In the genomic region with DNA sequence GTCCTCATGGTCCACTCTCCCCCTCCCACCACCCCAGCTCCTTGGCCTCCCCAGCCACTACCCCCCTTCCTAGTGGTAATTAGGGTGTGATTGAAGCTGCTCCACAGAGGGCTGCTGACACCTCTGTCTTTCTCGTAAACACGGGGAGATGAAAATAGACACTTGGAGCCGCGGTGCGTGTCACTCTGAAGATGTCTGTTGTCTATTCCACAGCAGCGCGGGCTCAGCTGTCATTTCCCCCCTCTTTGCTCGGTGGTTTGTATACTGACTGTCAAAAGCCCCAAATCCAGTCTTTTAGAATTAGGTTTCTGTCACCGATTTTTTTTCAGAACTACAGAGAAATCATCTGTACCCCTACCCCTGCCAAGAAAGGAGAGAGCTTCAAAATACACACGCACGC, we compare ENCODE assay signal across 24 mouse cellular contexts. TPM values are rescaled to one million over a fixed set of nuclear protein-coding genes. Genes with fewer than 3 reads are reported as not detected.
DNase-seq lines count a peak whose midpoint lies in the region; ATAC-seq and TF ChIP-seq lines count a peak whose summit lies in the region.
"Had no signal": no experiment of that assay in that cellular context is flagged by ENCODE, and none has a peak within 500 bp of the region (broad histone marks: within the 10 kb centered on the region; RNA-seq: fewer than 3 reads in every experiment).

No protein-coding gene starts in this region.

- no peaks in the 10 kb centered on the region for H3K9me3 ChIP-seq in liver, embryonic 11.5 days (ENCODE audit: control insufficient read depth, low read length)
- no peaks in the 10 kb centered on the region for H3K9me3 ChIP-seq in neural tube, embryonic 13.5 days
- H3K9me3 ChIP-seq in neural tube, embryonic 15.5 days (replicated peaks): no peaks in the 10 kb centered on the region
- H3K9me3 ChIP-seq in forebrain, embryonic 14.5 days (replicated peaks; ENCODE audit: control insufficient read depth, low read length): no peaks in the 10 kb centered on the region
- H3K9me3 ChIP-seq: hindbrain, embryonic 15.5 days; intestine, embryonic 15.5 days; megakaryocyte, embryonic 14.5 days had no signal

- TF ChIP-seq POLR2A in liver, adult 2 months (IDR thresholded peaks at IDR 0.05; ENCODE audit: extremely low read depth, insufficient read depth, low read length): no peak

- H3K27me3 ChIP-seq in liver, adult 2 months (ENCODE audit: control insufficient read depth, insufficient read depth, low read length): no peaks in the 10 kb centered on the region
- H3K27me3 ChIP-seq in liver, embryonic 11.5 days (replicated peaks; ENCODE audit: control insufficient read depth, insufficient read depth, low read length): no peaks in the 10 kb centered on the region
- H3K27me3 ChIP-seq in neural tube, embryonic 13.5 days: peaks cover 99% of the 10 kb centered on the region
- H3K27me3 ChIP-seq in neural tube, embryonic 15.5 days (replicated peaks): peaks cover 88% of the 10 kb centered on the region
- H3K27me3 ChIP-seq in forebrain, embryonic 14.5 days (replicated peaks; ENCODE audit: control insufficient read depth, insufficient read depth, low read length): peaks cover 33% of the 10 kb centered on the region

- ATAC-seq in liver, embryonic 11.5 days (replicated peaks; ENCODE audit: low FRiP score): no peak
- no peak for ATAC-seq in neural tube, embryonic 13.5 days (ENCODE audit: low read depth)
- ATAC-seq in neural tube, embryonic 15.5 days (ENCODE audit: low FRiP score): no peak
- ATAC-seq in forebrain, embryonic 14.5 days: peak; percentile 37; the same call in 1 of the 2 replicates
- ATAC-seq: intestine, embryonic 15.5 days had no signal

- TF ChIP-seq CTCF in liver, adult 2 months (IDR thresholded peaks at IDR 0.05; ENCODE audit: low read depth, low read length): no peak

- no peak overlapping the region for H3K4me3 ChIP-seq in liver, adult 2 months (ENCODE audit: insufficient read depth, low read depth, low read length)
- no peak overlapping the region for H3K4me3 ChIP-seq in liver, embryonic 11.5 days (ENCODE audit: low read depth, low read length)
- H3K4me3 ChIP-seq in neural tube, embryonic 13.5 days: no peak overlapping the region
- no peak overlapping the region for H3K4me3 ChIP-seq in neural tube, embryonic 15.5 days (replicated peaks)
- no peak overlapping the region for H3K4me3 ChIP-seq in forebrain, embryonic 14.5 days (ENCODE audit: low read depth, low read length)
- H3K4me3 ChIP-seq: hindbrain, embryonic 10.5 days; hindbrain, embryonic 15.5 days; intestine, embryonic 15.5 days; megakaryocyte, embryonic 14.5 days had no signal

- peak; percentile 33 for DNase-seq in liver, adult 2 months (ENCODE audit: extremely low read depth, low read depth, low spot score)
- no peak for DNase-seq in liver, embryonic 11.5 days (ENCODE audit: low spot score)
- peak; percentile 48 for DNase-seq in forebrain, embryonic 14.5 days (ENCODE audit: low spot score)
- no peak for DNase-seq in right cerebral cortex, adult 18-20 months
- DNase-seq in gastrocnemius, postnatal 10 days: no peak
- DNase-seq: adrenal gland, postnatal 25 days; B cell, adult 2 months; cerebellum, adult 2 months; cerebellum, postnatal 25 days; heart, postnatal 14 days; kidney, adult 8-10 months; kidney, postnatal 10 days; layer of hippocampus, postnatal 36 days; liver; lung, postnatal 4 days; retina, postnatal 1 day; spleen, adult 18-20 months; thymus, postnatal 25 days had no signal

- H3K79me2 ChIP-seq in liver, adult 2 months (ENCODE audit: control insufficient read depth, insufficient read depth, low read length): no peaks in the 10 kb centered on the region

- H3K4me2 ChIP-seq in liver, embryonic 11.5 days: no peak overlapping the region
- H3K4me2 ChIP-seq in neural tube, embryonic 13.5 days: no peak overlapping the region
- no peak overlapping the region for H3K4me2 ChIP-seq in neural tube, embryonic 15.5 days
- no peak overlapping the region for H3K4me2 ChIP-seq in forebrain, embryonic 14.5 days (ENCODE audit: low read length)
- H3K4me2 ChIP-seq: hindbrain, embryonic 15.5 days; intestine, embryonic 15.5 days had no signal

- H3K36me3 ChIP-seq in liver, adult 2 months (ENCODE audit: control insufficient read depth, insufficient read depth, low read length): peaks cover 76% of the 10 kb centered on the region
- no peaks in the 10 kb centered on the region for H3K36me3 ChIP-seq in liver, embryonic 11.5 days (ENCODE audit: control insufficient read depth, insufficient read depth, low read length)
- no peaks in the 10 kb centered on the region for H3K36me3 ChIP-seq in neural tube, embryonic 13.5 days
- no peaks in the 10 kb centered on the region for H3K36me3 ChIP-seq in neural tube, embryonic 15.5 days
- H3K36me3 ChIP-seq in forebrain, embryonic 14.5 days (ENCODE audit: control insufficient read depth, insufficient read depth, low read length): no peaks in the 10 kb centered on the region
- H3K36me3 ChIP-seq: hindbrain, embryonic 10.5 days; hindbrain, embryonic 15.5 days; intestine, embryonic 15.5 days had no signal

- H3K4me1 ChIP-seq in liver, adult 2 months (ENCODE audit: control insufficient read depth, insufficient read depth, low read length): no peaks in the 10 kb centered on the region
- H3K4me1 ChIP-seq in liver, embryonic 11.5 days (replicated peaks; ENCODE audit: control insufficient read depth, insufficient read depth, low read length): no peaks in the 10 kb centered on the region
- H3K4me1 ChIP-seq in neural tube, embryonic 13.5 days (replicated peaks): peaks cover 48% of the 10 kb centered on the region
- peaks cover 22% of the 10 kb centered on the region for H3K4me1 ChIP-seq in neural tube, embryonic 15.5 days
- H3K4me1 ChIP-seq in forebrain, embryonic 14.5 days (ENCODE audit: control insufficient read depth, insufficient read depth, low read length): peaks cover 11% of the 10 kb centered on the region
- H3K4me1 ChIP-seq: megakaryocyte, embryonic 14.5 days had no signal

- no peak overlapping the region for H3K9ac ChIP-seq in liver, adult 2 months (ENCODE audit: low read depth, low read length)
- H3K9ac ChIP-seq in liver, embryonic 11.5 days (ENCODE audit: low read depth, low read length): no peak overlapping the region
- no peak overlapping the region for H3K9ac ChIP-seq in neural tube, embryonic 13.5 days
- no peak overlapping the region for H3K9ac ChIP-seq in neural tube, embryonic 15.5 days (replicated peaks)
- no peak overlapping the region for H3K9ac ChIP-seq in forebrain, embryonic 14.5 days (ENCODE audit: low read length)
- H3K9ac ChIP-seq: hindbrain, embryonic 15.5 days; intestine, embryonic 15.5 days had no signal

- no peak overlapping the region for H3K27ac ChIP-seq in liver, adult 2 months (replicated peaks; ENCODE audit: insufficient read depth, low read depth, low read length)
- H3K27ac ChIP-seq in liver, embryonic 11.5 days (ENCODE audit: low read depth, low read length): no peak overlapping the region
- 0 out of 2 replicates have a peak overlapping the region, but pooled peaks have one; percentile 18 for H3K27ac ChIP-seq in neural tube, embryonic 13.5 days (replicated peaks)
- no peak overlapping the region for H3K27ac ChIP-seq in neural tube, embryonic 15.5 days (replicated peaks)
- H3K27ac ChIP-seq in forebrain, embryonic 14.5 days (ENCODE audit: low read depth, low read length): no peak overlapping the region
- H3K27ac ChIP-seq: hindbrain, embryonic 10.5 days; hindbrain, embryonic 15.5 days; intestine, embryonic 15.5 days had no signal

- WGBS in liver, adult 2 months: 77% methylated on average over 11 of the region's 11 CpGs
- WGBS in liver, embryonic 11.5 days: 78% methylated on average over 11 of the region's 11 CpGs
- WGBS in neural tube, embryonic 13.5 days: 48% methylated on average over 11 of the region's 11 CpGs
- WGBS in neural tube, embryonic 15.5 days: 43% methylated on average over 11 of the region's 11 CpGs
- 31% methylated on average over 11 of the region's 11 CpGs for WGBS in forebrain, embryonic 14.5 days

RNA-seq across cellular contexts. Expression of a gene that starts 35.5 kb away (rescaled TPM):
- 3,064 and 4,344 TPM in 2 replicates for total RNA-seq in liver, adult 2 months (2014; rRNA removed)
- polyA plus RNA-seq in liver, adult 2 months (2012; rRNA removed): 3,470 and 3,993 TPM in 2 replicates
- polyA plus RNA-seq in liver, embryonic 11.5 days (2014; fragmentation: Nextera tagmentation; extraction: Ambion mirVana): 65.1 and 72.4 TPM in 2 replicates
- 12.5 and 14.8 TPM in 2 replicates for polyA plus RNA-seq in neural tube, embryonic 13.5 days (2015; fragmentation: Nextera tagmentation; extraction: Ambion mirVana)
- 9.1 and 21.3 TPM in 2 replicates for polyA plus RNA-seq in neural tube, embryonic 15.5 days (2015; fragmentation: Nextera tagmentation; extraction: Ambion mirVana)
- 6.3 and 6.9 TPM in 2 replicates for polyA plus RNA-seq in forebrain, embryonic 14.5 days (2014; fragmentation: Nextera tagmentation; extraction: Ambion mirVana)
- 1 to 10 TPM; 1.5 to 1.9 TPM for total RNA-seq in gastrocnemius, postnatal 10 days (2021)

Comparison
In these comparisons a context has a peak if more than half of its experiments do, and no peak if none do; other contexts are left out.
1. DNase-seq: peak in liver, adult 2 months (single experiment) and forebrain, embryonic 14.5 days (single experiment); none in liver, embryonic 11.5 days (single experiment), right cerebral cortex, adult 18-20 months (single experiment) and gastrocnemius, postnatal 10 days (single experiment).
2. RNA of a gene that starts 35.5 kb away (polyA plus RNA-seq): 3,470 to 3,993 TPM in liver, adult 2 months; 65.1 to 72.4 TPM in liver, embryonic 11.5 days, 12.5 to 14.8 TPM in neural tube, embryonic 13.5 days, 9.1 to 21.3 TPM in neural tube, embryonic 15.5 days and 6.3 to 6.9 TPM in forebrain, embryonic 14.5 days; every median in the first group is over 10 times any median in the second.